Mouse (Mus musculus) brain, embryonic 18.5 days (tissue): ENCODE results near the gene Tceal1.
"Not testable (repeated sequence)": the region's sequence is repeated elsewhere in the genome, so short reads cannot be mapped to it uniquely, and the experiment has no call there.

ENCODE experiments used
- DNase-seq: peaks from one replicate; pipeline ENCODE4 v3.0.0-alpha.2; 2012; ENCODE audit warnings: low read depth, low spot score

Gene Tceal1

DNA sequence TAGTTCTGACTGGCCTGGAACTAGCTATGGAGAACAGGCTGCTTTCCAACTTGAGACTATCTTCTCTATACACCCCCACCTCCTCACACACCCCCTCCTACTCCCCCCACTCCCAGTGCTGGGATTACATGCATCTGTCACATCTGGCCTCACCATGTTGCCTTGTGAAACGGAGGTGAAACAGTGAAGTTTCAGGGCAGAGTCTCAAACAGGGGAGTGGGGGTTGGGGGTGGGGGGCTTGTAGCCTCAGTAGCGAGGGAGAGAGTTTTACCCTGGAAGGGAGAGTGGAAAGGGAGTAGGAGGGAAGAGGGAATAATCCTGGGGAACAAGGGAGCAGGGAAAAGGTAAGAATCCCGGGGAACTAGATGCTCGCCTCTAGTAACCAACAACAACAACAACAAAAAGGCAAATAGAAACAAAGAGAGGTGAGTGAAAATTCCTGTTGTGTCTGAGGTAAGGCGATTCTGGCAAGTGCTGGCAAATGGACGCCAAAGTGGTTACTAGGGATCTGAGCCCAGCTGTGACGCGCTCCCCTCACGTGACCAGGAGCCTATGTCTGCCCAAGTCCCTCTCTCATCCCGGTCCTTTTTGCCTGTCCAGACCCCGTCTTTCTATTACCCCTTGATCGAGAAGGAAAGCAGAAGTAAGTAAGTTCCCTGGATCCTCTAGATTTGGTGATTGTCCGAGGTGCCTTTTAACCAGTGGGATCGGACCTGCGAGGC is at the start of gene Tceal1:
Gene Tceal1 (plus strand): TSS at position 537 of the 722 bp plus-strand sequence.
- DNase-seq: peak; percentile 57

- no peak for DNase-seq
Measured at GRCm38 (mm10) chrX:136666281-136666706, 41.5 kb upstream of the Tceal1 start.

GRCm38 (mm10) chrX:136666762-136667464 is 40.9 kb upstream of the Tceal1 start:
- DNase-seq: not testable (repeated sequence)

- no peak for DNase-seq
Measured at GRCm38 (mm10) chrX:136668794-136669193, 39.0 kb upstream of the Tceal1 start.

- no peak for DNase-seq
Measured at GRCm38 (mm10) chrX:136680989-136681388, 26.8 kb upstream of the Tceal1 start.

- not testable (repeated sequence) for DNase-seq
Measured at GRCm38 (mm10) chrX:136691606-136692293, 16.0 kb upstream of the Tceal1 start.

DNA sequence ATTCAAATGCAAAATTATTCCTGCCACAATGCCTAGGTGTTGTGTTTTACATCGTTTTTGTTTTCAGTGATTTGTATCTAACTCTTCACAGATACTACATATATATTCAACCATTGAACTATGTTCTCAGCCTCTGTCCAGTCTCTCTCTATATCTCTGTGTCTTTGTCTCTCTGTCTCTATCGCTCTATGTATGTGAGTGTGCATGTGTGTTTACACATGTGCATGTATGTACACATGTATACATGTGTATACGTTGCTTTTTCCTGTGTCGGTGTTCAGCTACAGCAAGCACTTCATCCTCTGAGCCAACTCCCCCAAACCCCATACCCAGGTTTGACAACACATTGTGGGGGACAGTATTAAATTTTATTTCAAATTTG is 15.5 kb upstream of the Tceal1 start:
- DNase-seq: no peak

DNA sequence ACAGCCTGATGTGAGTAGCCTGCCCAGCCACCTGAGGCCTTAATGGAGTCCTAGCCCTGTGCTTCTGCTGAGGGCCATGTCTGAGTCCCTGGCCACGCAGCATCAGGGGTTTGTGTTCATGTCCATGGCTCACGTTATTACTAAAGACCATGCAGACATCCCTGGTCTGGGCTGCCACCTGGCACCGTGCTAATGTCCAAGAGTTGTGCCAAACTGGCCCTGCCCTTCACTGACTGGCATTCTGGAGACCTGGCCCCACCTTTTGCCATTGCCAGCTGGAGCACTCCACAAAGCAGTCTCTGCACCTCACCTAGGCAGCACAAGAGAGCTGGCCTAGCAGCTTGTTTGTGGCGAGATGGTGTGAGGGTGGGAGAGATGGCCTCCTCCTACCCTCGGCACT is 14.6 kb upstream of the Tceal1 start:
- no peak for DNase-seq

- DNase-seq: no peak
Measured at GRCm38 (mm10) chrX:136708168-136708681, 443 bp downstream of the Tceal1 start.

- DNase-seq: no peak
Measured at GRCm38 (mm10) chrX:136708782-136709181, 1.0 kb downstream of the Tceal1 start.

- not testable (repeated sequence) for DNase-seq
Measured at GRCm38 (mm10) chrX:136714742-136715474, 7.1 kb downstream of the Tceal1 start.

DNA sequence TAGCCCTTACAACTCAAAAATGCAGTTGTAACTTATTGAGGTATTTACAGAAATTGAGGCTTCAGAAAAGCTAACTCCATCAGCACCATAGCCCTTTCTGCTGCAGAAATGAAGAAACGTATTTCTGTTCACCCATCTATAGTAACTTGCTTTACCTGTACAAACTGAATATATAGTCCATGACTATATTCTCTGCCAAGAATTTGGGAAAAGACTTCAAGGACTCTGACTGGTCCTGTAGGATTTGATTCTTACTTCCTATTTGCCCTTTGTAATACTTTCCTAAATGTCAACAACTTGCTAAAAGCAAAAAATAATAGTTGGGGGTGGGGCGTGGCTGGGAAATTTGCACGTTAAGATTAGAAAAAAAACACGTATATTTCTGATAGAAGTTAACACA is 24.2 kb downstream of the Tceal1 start:
- DNase-seq: no peak

- DNase-seq: no peak
Measured at GRCm38 (mm10) chrX:136740087-136740790, 32.5 kb downstream of the Tceal1 start.

DNA sequence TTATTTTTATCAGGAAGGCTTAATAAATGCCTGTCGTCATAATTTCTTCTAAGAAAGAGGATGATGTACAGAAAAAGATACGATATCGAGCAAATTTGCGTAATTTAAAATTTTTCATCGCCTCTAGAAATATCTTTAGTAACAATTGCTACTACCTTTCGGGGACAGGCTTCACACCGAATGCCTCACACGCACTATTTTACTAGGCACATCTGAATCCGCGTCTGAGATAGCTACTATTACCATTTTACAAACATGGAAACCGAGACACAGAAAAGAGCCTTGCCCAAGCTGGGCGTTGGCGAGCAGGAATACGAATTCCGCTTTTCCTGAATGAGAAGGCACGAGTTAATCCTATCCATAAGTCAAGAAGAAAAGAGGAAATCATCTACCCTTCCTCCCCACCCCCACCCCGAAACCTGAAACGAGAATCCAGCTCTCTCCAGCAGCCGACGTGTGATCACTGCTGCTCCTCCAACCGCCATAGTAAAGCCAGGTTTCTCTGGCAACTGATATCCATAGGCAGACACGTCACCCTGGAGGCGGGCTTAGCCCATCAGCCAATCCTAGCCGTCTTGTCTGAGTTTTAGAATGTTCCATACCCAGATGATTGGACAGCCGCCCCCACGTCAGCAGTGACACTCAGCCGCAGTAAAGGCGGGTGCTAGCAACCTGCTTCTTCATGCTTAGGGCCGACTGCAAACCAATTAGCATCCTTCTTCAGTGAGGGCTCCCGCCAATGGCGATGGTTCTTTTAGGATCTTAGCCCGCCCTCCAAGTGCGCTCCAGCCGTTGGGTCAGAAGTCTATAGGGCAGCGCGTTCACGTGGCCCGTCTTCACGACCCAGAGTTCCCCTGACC is 33.2 kb downstream of the Tceal1 start:
- peak; percentile 95 for DNase-seq

- DNase-seq: peak; percentile 57
Measured at GRCm38 (mm10) chrX:136741651-136742201, 33.9 kb downstream of the Tceal1 start.

DNA sequence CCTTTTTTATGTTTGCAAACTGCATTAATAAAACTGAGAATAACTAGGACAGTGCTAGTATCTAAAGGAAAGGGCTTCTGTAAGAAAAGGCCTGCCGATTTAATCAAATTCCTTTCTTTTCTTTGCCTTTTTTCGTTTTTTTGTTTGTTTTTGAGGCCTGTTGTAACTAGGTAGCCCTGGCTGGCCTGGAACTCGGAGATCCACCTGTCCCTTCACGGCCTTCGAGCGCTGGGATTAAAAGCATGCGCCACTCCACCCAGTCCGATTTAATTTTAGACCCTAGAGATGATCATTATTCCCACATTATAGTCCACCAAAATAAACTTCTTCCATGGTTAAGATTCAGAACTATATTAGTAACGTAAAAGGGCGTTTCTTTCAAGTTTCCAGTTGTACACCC is 34.5 kb downstream of the Tceal1 start:
- no peak for DNase-seq

GRCm38 (mm10) chrX:136742661-136743103 is 34.9 kb downstream of the Tceal1 start:
- no peak for DNase-seq

GRCm38 (mm10) chrX:136743459-136743858 is 35.7 kb downstream of the Tceal1 start, which contains the start of gene Morf4l2:
TSS of gene Morf4l2 (minus strand) at chrX:136743690.
- DNase-seq: no peak

DNA sequence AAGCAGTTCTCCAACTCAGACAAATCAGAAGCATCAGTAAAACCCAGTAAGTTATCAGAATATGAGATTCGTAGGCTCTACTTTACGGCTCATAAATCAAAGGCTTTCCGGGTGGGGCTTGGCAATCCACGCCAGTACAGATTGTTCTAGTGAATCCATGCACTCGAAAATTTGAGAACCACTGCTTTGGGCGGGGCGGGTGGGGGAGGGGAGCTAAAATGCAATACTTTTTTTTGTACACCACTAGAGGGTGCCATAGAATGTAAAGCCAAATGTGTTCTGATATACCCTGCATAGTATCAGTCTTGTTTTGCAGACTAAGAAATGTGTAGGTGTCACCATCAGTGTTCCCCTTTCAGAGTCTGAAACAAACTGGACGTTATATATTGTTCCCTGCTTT is 36.9 kb downstream of the Tceal1 start:
- no peak for DNase-seq
